Mouse (Mus musculus): ENCODE measurements around the gene Tpcn2.

The Tpcn2 gene

DNA sequence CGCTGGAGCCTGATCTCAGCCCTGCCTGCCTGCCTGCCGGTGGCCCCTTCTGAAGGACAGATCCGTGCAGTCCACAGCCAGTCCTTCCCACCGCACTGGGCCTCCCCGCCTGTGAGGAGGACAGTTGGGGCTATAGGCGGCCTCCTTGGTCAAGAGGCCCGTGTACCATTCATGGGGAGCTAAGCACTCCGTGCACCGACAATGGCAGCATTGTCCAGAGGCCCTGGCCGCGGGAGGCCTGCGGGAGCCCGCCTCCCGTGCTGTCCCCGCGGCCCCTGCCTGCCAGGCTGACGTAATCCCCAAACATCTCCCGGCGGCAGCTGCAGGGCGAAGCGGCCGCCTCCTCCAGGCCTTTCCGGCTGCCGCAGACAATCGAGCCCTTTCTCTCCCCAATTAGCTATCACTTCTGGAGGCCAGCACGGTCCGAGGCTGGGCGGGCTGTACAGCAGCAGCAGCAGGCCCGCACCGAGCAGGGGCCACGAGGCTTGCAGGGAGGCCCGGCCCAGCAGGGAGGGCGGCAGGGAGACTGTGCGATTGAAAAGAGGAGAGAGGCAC lies 77.7 kb downstream of the Tpcn2 start:
- in situ Hi-C loops (cut with MseI, MboI) = no loop called here

DNA sequence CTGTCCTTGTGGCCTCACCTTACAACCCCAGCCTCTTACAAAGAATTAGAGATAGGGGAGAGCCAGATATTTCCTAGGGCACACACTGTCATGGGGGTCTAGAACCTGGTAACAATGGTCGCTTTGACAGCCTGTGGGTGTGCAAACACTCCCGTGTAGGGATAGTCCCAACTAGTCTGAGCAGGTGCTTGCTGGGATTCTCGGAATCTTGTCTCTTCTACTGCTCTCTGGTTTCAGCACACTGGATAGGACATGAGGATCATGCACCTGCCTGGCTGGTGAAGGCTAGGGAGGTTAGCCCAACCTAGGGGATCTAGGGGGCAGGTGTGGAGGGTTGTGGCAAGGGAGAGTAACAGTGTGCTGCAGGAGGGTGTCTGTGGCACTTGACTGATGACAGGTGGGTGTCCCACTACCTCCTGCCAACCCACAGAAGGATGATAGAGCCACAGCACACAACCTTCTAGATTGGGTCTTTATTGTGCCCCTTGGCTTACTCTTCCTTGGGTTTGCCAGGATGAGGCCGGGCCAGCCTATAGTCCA lies 78.4 kb downstream of the Tpcn2 start:
- in situ Hi-C loops (cut with MseI, MboI) = no loop called here

GRCm38 (mm10) chr7:145199711-145200110 lies 84.1 kb downstream of the Tpcn2 start:
- in situ Hi-C loops (cut with MseI, MboI) = no loop called here

DNA sequence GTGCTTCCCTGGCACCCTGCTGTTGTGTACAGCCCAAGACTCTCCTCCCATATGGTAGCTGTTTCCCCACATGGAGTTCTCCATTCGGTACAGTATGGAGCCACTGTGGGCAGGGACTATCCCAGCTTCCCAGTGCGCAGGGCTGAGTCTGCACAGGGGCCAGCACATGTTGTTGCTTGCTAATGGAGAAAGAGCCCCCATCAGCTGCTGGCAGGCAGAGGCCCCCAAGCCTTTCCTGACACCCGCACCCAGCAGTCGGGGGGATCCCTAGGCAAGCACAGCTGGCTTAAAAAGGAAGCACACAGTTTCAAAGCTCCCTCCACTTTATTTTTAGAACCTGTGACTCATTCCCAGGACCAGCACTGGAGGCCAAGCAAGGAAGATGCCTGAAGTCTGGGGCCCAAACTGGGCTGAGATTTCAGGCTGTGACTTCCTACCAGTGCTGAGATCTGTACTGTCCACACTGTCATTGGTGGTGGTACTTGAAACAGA lies 85.5 kb downstream of the Tpcn2 start:
- in situ Hi-C loops (cut with MseI, MboI) = no loop called here

GRCm38 (mm10) chr7:145197711-145198110 lies 86.1 kb downstream of the Tpcn2 start:
- in situ Hi-C loops (cut with MseI, MboI) = no loop called here

- in situ Hi-C loops (cut with MseI, MboI) = no loop called here
Measured at GRCm38 (mm10) chr7:145197042-145197441, 86.8 kb downstream of the Tpcn2 start.

- in situ Hi-C loops (cut with MseI, MboI) = no loop called here
Measured at GRCm38 (mm10) chr7:145196340-145196739, 87.5 kb downstream of the Tpcn2 start.

- in situ Hi-C loops (cut with MseI, MboI) = no loop called here
Measured at GRCm38 (mm10) chr7:145195186-145195927, 88.5 kb downstream of the Tpcn2 start.

DNA sequence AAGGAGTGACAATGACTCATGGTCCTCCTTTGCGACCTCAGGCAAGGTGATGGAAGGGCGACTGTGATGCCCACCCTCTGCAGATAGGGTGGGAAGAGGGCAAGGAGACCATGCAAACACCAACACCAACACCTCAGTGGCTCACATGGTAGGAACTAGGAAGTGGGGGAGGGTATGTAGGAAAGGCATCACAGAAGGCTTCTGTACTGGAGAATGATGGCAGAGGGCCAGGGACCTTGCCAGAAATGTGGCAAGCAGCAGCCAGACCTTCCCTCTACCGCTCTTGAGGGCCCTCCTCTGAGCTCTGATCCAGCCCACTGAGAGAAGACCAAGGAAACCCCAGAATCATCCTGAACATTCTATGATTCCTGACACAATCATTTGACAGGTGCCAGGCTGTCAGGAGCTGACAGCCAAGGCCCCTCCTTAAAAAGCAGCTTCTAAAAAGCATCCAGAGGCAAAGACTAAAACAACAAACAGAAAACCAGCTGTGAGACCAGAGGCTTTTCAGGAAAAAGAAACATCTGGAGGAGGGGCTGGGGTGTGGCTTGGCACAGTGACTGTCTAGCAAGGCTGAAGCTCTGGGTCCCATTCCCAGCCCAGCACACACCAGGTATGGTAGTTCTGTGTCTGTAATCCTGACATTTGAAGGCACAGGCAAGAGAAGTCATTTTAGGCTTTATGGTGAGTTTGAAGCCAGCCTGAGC lies 89.2 kb downstream of the Tpcn2 start:
- in situ Hi-C loops (cut with MseI, MboI) = no loop called here

- in situ Hi-C loops (cut with MseI, MboI) = no loop called here
Measured at GRCm38 (mm10) chr7:145192836-145193235, 91.0 kb downstream of the Tpcn2 start.

- in situ Hi-C loops (cut with MseI, MboI) = no loop called here
Measured at GRCm38 (mm10) chr7:145190520-145190919, 93.3 kb downstream of the Tpcn2 start.

DNA sequence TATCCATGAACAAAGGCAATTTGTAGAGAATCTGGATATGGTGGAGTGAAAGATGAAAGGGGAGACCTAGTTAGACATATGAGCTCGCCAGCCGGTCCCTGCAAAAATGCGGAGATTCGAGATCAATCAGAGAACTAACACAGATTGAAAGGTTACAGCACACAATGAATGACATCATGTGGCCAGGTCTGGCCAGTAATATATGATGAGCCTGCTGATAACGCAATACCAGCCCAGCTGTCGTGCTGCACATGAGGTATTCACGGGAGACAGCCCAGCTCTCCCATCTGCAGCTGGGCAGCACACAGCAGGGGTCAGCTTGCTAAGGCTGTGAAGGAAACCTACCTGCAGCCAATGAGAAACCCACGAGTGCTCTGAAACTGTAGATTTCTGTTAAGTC lies 94.5 kb downstream of the Tpcn2 start:
- in situ Hi-C loops (cut with MseI, MboI) = no loop called here

GRCm38 (mm10) chr7:145187802-145188201 lies 96.0 kb downstream of the Tpcn2 start:
- in situ Hi-C loops (cut with MseI, MboI) = no loop called here

DNA sequence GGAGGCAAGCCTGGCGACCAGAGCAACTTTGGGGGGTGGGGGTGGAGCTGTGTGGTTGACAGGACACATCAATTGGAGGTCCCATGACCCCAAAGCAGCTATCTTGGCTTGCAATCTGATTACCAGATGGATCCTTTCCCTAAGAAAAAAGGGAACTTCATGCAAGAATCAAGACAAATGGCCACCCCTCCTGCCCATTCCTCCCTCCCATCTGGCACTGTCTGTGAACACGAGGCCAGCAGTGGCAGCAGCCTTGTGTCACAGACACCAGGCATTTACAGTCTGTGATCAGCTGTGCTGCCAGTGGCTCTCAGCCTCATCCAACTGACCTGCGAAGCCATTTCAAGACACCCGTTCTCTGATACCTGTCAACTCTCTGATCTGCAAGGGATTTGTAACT lies 101.4 kb downstream of the Tpcn2 start:
- in situ Hi-C loops (cut with MseI, MboI) = no loop called here

DNA sequence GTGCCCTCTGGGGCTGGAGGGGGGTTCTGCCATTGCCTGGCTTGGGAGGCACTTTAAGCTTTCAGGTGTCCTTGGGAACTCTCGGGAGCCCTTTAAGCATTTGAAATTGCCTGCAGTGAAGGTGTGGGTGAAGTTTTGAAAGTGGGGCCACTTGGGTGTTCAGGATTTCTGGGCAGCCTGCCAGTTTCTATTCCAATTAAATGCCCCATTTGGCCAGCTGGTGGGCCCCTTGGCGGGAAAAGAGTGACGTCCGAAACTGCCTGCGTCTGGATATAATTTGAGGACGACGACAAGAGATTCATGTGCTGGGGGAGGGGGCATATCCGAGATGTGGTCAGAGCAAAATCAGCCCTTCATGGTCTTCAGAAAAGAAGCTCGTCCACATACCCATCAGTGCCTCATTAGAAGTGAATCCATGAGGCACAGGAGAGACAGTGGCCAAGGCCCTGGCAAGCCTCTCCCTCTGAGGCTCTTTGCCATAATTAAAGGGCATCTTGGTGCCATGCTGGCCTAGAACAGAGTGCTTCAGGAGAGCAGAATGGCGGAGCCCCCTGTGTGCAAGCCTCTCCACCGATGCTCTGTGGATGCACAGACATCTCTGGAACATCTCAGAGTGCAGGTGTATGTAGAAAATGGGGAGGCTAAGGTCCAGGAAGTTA lies 102.3 kb downstream of the Tpcn2 start:
- in situ Hi-C loops (cut with MseI, MboI) = no loop called here

DNA sequence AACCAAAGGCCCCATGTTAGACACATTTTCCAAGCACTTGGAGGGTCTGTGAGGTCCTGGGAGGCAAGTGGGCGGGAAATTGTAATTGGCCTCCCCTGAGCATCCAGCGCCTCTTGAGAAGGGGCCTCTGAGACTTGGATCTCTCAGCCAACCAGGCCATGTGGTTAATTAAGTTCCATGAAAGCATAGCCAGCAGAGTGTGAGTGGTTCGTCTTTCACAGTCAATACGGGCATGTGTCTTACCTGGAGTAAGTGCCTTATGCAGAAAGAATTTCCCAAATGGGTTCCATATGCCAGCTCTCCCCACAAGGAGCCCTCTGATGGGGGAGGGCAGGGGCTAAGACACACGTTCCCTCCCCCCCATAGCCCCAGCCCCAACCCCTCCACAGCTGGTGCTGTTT lies 104.1 kb downstream of the Tpcn2 start:
- in situ Hi-C loops (cut with MseI, MboI) = no loop called here

DNA sequence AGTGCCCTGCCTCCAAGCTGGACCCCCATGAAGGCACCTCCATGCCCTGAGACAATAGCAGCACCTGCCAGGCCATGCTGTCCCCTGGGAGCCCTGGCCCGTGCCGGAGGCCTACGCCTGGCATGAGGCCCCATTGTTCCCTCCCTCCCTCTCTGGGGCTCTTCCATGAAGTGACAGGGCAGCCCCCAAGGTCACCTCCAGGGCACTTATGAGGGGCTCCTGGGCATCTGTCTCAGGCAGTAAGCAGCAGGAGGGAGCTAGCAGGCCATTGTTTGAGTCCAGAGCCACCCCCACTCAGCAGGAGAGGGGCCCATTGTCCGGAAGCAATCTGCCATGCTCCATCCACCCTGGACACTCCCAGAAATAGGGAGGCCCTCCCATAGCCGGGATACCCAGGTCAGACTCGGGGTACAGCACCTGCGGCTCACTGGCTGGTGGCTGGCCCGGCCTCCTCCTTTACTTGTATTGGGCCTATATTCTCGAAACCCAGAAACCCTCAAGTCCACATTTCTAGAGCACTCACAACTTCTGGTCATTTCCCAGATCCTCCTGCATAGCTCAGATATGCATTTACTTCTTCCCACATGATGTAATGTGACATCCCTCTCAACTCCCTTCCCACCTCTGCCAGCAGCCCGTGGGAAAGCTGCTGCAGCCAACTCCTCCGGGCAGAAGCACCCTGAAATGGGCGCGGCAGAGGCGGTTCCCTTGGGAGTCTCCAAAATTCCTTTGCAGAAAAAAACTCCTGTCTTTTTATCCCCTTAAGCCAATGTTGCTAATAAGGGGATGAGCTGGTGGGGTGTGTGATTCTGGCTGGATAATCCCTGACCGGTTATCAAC lies 106.8 kb downstream of the Tpcn2 start:
- in situ Hi-C loops (cut with MseI, MboI) = no loop called here

DNA sequence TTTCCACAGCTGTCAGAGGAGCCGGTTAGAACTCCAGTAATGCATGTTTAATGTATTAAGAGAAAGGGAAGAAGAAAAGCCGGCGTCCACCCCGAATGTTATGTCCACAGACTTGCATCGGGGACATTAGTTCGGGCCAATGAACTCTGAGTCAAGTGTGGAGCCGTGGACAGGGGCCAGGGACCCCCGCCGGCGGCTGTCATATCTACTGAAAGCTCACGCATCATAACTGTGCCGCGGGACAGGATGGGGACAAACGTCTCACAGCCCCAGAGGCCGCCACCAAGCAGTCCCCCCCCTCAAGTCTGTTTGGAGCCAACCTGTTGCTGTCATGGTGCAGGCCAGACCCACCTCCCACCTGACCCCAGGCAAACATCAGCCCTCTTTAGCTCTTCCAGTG lies 110.2 kb downstream of the Tpcn2 start:
- in situ Hi-C loops (cut with MseI, MboI) = no loop called here

DNA sequence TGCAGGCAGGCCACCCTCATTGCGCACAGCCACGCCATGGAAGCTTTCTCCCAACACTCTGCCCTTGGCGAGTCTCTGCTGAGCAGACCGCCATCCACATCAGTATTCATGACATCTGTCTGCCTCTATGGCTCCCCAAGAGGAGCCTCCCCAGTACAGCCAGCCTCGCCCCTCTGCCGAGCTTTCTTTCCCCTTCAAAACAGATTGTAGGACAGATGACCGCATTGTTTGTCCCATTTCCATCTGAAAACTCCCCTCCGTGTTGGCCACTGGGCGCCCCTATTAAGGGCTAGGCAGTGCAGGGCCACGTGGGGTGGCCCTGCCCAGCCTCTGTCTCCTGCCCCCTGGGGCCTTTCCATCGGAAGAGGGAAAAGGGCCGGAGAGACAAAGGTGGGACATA lies 110.7 kb downstream of the Tpcn2 start:
- in situ Hi-C loops (cut with MseI, MboI) = no loop called here

GRCm38 (mm10) chr7:145169703-145170102 lies 114.1 kb downstream of the Tpcn2 start:
- in situ Hi-C loops (cut with MseI, MboI) = no loop called here
